Mouse (Mus musculus) adrenal gland, postnatal 36 days (tissue): ENCODE measurements around the gene Bnipl. TPM values are rescaled to one million over a fixed set of nuclear protein-coding genes. Genes with fewer than 3 reads are reported as not detected.

ENCODE experiments used
- DNase-seq, 2 experiments: peaks; one replicate each; pipeline ENCODE4 v3.0.0; 2021; ENCODE audit warnings: mixed read lengths in 1 of 2
- total RNA-seq, 2 experiments: library from RNA; stranded (reverse); gene quantifications; 2 replicates each; pipeline ENCODE4 v1.2.3; 2021

The Bnipl gene
- total RNA-seq, 2 experiments from 2014 or later = 0.89 TPM; not detected in 1

DNA sequence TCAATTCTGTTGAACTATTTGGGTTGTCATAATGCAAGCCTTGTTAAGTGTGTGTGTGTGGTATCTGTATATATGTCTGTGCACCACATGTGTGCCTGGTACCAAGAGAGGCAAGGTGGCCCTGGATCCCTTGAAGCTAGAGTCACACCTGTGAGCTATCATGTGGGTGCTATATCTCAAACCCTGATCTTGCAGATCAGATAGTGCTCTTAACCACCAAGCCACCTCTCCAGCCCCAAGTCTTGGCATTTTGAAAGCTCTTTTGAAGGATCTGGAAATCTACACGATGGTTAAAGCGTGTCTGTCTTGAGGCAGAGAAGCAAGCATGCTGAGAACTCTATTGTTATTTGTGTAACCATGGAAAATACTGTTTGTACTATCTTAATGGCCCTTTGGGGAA is 40.4 kb downstream of the Bnipl start:
- DNase-seq = no peak

DNA sequence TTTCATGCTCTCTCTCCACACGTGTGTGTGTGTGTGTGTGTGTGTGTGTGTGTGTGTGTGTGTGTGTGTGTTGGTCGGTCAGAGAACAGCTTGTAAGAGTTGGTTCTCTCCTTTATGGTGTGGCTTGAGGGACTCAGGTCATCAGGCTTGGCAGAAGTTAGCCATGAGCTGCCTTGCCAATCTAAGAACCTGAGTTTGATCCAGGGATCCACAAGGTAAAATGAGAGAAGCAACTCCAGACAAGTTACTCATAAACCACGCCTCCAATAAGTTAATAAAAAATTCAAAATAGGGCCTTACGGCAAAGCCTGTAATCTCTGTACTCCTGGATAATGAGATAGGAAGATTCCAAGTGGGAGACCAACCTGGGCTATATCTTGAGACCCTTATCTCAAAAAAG is 42.7 kb downstream of the Bnipl start:
- no peak for DNase-seq

DNA sequence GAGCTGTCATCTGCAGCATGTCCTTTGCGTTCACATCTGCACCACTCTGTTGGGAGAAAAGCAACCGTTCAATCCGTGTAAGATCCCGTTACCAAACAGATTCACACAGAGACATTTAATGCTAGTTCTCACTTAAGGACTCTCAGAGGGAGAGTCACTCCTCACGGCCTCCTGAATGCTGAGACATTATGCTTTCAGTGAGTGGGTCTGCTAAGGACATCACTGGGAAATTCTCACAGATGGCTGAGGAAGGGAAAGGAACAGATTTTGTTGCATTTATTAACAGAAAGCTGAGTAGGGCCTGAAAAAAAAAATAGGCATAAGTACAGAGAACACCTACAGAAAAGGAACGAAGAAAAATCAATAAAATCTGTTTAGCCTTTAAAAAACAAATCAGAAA is 47.1 kb downstream of the Bnipl start:
- no peak for DNase-seq

DNA sequence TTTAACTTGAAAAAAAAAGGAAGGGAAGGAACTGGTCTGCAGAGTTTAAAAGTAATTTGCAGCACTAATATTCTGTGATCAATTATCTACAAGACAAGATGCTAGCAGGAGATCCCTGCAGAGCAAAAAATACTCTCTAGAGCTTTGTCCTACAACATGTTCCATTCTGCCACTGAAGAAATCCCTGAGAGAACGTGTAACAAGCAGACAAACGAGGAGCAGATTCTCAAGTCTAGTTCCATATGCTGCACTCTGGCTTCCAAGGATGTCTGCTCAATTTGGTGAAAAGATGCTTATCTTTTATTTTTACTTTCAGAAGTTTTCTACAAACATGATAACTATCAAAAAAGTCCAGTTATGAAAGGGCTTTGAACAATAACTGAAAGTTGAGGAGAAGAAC is 50.4 kb downstream of the Bnipl start:
- DNase-seq = no peak

DNA sequence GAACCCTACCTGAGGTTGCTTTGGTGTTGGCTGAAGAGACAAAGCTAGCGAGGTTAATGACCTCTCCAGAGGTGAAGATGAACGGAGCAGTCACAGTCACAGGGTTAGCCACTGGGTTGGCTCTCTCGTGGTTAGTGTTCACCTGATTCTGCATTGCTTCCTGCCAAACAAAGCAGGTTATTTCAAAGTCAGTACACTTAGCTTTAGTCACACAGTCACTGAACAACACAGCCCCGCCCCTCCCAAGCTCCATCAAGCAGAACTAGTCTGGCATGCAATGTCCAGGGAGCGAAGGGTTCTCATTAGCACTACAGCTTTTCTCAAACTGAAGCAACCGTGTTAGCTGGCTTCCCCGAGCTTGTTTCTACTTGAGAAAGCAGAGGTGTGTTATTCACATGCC is 50.9 kb downstream of the Bnipl start:
- no peak for DNase-seq

DNA sequence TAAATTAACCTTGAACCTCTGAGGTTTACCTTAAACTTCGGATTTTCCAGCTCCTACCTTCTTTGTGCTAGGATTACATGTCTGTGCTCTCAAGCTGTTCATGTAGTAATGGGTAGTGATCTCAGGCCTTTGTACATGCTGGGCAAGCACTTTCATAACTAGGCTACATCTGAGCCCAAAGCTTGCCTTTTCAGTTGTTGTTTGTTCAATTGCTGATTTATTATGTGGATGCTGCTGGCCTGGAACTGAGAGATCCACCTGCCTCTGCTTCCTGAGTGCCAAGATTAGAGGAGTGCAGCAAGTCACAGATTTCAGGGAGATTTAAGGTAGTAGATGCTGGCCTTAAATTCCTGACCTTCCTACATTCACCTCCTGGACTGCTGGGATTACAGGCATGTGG is 51.9 kb downstream of the Bnipl start:
- DNase-seq = no peak

DNA sequence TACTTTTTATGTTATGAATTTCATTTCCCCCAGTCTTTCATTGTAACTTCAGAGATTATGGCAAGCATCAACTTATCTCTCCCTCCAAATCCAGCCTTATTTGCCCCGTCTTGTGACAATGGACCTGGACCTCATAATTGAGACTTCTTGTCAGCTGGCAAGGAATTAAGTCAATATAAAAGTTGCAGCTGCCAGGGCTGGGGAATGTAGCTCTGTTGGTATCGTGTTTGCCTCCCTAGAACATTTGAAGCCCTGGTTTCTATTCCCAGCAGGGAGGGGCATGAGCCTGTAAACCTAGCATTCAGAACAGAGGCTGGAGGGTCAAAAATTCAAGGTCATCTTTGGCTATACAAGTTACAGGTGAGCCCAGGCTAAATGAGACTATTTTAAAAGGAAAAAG is 55.2 kb downstream of the Bnipl start:
- no peak for DNase-seq

DNA sequence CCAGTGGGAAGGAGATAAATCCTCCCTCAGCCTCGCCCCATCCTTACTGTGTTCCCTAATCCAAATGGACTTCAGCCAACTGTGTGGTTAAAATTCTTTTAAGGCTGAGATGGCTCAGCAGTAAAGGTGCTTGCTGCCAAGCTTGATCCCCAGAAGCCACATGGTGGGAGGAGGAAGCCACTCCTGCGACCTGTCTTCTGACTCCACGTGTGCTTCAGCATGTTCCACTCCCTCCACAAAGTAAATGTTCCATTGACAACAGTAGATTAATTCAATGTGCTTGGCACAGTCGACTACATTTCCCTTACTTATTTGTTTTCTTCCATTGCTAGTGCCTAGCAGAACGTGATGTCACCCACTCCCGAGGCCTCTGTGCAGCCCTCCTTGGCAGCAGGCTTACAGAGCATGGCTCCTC is 56.3 kb downstream of the Bnipl start:
- DNase-seq = no peak

Other genes starting within 250 kb of the Bnipl start
- gene Zfp687, start 235.7 kb downstream of the Bnipl start, total RNA-seq = 10 to 100 TPM; 23.1 to 37.7 TPM
- gene Psmd4, start 208.6 kb downstream of the Bnipl start, total RNA-seq = 100 to 1,000 TPM; 284 to 331 TPM
- gene Pip5k1a, start 144.3 kb downstream of the Bnipl start, total RNA-seq = 10 to 100 TPM; 41.8 to 58.9 TPM
- 10 to 100 TPM; 56.1 to 63.3 TPM for gene Vps72, start 140.2 kb downstream of the Bnipl start, total RNA-seq
- 1 to 10 TPM in 1 of 2 experiments, under 1 TPM in 1; 0.66 to 1.4 TPM for gene Tmod4, start 126.7 kb downstream of the Bnipl start, total RNA-seq
- gene Scnm1, start 117.2 kb downstream of the Bnipl start, total RNA-seq = 10 to 100 TPM; 33.8 to 35.4 TPM
- gene Lysmd1, start 117.1 kb downstream of the Bnipl start, total RNA-seq = 1 to 10 TPM; 8.3 to 9.7 TPM
- gene Tnfaip8l2, start 108.8 kb downstream of the Bnipl start, total RNA-seq = 1 to 10 TPM; 1.8 to 2.1 TPM
- gene Sema6c, start 90.7 kb downstream of the Bnipl start, total RNA-seq = 1 to 10 TPM; 2.3 to 3.7 TPM
- 10 to 100 TPM; 21.3 to 22.6 TPM for gene Gabpb2, start 33.3 kb downstream of the Bnipl start, total RNA-seq
- 10 to 100 TPM; 86.9 to 94.8 TPM for gene Cdc42se1, start 22.5 kb downstream of the Bnipl start, total RNA-seq
- 10 to 100 TPM in 1 of 2 experiments, 1 to 10 TPM in 1; 6.9 to 10.9 TPM for gene Mllt11, start 19.0 kb downstream of the Bnipl start, total RNA-seq
- gene Gm128, start 9.6 kb downstream of the Bnipl start, total RNA-seq = under 1 TPM; 0.17 to 0.26 TPM
- gene Mindy1, start 30.2 kb upstream of the Bnipl start, total RNA-seq = 100 to 1,000 TPM; 120 to 147 TPM
- gene Prune1, start 30.9 kb upstream of the Bnipl start, total RNA-seq = 10 to 100 TPM; 25.1 to 33.3 TPM
- gene Anxa9, start 56.0 kb upstream of the Bnipl start, total RNA-seq = 1 to 10 TPM; 1.1 to 3.3 TPM
- gene Cers2, start 63.6 kb upstream of the Bnipl start, total RNA-seq = 100 to 1,000 TPM; 239 to 254 TPM
- gene Setdb1, start 106.0 kb upstream of the Bnipl start, total RNA-seq = 10 to 100 TPM; 25.9 to 29.7 TPM
- not detected for gene 4930558C23Rik, start 151.6 kb upstream of the Bnipl start, total RNA-seq
- gene Arnt, start 183.2 kb upstream of the Bnipl start, total RNA-seq = 10 to 100 TPM; 63.5 to 68.0 TPM
- 1 to 10 TPM; 7.2 to 9.0 TPM for gene Ctsk, start 248.1 kb upstream of the Bnipl start, total RNA-seq